Mouse (Mus musculus): ENCODE measurements around the gene Zfp316. TPM values are rescaled to one million over a fixed set of nuclear protein-coding genes. Genes with fewer than 3 reads are reported as not detected.

Gene Zfp316
- total RNA-seq, 2 experiments from 2014 or later, result 6.7 to 6.8 TPM

DNA sequence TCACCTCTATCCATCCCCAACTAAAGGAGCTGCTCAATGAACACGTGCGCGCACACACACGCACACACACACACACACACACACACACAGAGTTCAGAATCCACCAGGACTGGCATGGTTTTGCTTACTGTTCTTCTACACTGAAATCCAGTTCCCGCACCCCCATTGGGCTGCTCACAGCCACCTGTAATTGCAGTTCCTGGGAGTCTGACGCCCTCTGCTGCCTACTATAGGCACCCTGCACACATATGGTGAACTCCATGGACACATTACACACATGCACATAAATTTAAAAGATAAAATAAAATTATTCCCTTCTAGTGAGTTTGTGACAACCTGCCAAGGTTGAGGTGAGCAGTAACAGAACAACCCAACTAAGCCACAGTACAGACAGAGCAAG lies 14.9 kb upstream of the Zfp316 start:
- no peak for DNase-seq (ENCODE audit: low spot score in 2 of 2)

DNA sequence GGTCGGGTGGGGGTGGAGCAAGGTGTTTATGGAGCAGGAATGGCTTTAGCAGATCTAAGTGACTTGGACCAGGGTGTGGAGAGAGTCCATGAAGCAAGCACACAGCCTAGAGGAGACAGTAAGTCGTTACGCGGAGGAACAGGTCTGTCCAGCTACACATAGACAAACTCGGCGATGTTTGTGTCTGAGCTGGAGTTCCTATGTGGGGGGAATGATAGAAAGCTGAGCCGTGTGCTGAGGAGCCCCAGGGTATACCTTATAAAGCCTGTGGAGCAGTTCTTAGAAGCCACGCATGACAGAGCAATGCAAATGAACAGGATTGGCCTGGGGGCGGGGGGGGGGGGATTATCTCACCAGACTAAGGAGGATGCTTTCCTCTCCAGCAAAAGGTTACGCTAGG lies 9.4 kb upstream of the Zfp316 start:
- DNase-seq (ENCODE audit: low spot score in 2 of 2), result no peak

DNA sequence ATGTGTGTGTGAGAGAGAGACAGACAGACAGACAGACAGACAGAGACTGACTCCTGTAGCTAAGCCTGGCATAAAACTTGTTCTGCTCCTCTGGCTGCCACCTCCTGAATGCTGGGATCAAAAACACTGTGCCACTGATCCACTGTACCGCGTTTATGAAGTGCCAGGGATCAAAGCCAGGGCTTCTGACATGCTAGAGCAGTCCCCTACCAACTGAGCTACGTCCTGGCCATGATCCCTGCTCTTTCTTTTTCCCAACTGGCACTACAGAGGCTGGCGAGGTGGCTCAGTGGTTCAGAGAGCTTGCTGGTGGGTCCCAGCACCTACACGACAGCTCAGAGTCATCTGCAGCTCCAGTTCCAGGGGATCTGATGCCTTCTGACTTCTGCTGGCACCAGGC lies 5.9 kb upstream of the Zfp316 start:
- no peak for DNase-seq (ENCODE audit: low spot score in 2 of 2)

DNA sequence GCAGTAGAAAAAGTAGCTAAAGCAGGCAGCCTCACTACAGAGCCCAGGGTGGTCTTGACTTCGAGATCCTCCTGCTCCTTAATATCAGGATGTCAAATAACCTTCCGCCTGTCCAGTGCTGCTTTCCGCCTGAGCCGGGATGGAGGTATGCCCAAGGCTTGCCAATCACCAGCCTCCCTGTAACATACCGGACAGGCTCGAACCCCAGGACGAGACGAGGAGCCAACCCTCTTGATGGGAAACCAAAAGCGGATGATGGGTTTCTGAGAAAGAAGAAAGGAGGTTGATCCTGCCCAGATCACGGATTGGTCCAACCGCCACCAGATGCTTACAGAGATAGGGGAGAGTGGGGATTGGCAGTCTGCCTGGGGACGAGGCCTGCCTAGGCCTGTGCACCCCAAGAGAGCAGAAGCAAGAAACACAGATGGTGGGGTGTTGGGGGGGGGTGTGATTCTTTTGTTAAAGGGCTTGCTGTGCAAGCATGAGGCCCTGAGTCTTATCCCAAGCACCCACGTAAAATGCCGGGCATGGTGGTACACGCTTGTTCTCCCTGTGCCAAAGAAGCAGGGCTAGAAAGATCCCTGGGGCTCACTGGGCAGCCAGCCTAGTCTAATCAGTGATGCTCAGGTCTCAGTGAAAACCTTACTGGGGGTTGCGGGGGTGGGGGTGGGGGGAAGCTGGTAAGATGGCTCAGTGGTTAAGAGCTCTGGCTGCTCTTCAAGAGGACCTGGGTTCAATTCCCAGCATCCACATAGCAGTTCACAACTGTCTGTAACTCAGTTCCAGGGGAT lies 2.9 kb upstream of the Zfp316 start:
- DNase-seq (ENCODE audit: low spot score in 2 of 2), result no peak

DNA sequence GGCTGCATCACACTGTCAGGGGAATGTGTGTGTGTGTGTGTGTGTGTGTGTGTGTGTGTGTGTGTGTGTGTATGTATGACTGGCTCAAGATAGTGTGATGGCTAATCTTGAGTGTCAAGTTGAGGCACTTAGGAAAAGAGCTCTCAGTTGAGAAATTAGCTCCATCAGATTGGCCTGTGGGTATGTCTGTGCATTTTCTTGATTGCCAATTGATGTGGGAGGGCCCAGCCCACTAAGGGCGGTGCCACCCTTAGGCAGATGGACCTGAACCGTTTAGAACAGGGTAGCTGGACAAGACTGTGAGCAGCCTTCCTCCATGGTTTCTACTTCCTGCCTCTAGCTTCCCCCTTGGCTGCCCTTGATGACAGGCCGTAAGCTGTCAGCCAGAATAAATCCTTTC lies 2.3 kb upstream of the Zfp316 start:
- DNase-seq (ENCODE audit: low spot score in 2 of 2), result no peak

DNA sequence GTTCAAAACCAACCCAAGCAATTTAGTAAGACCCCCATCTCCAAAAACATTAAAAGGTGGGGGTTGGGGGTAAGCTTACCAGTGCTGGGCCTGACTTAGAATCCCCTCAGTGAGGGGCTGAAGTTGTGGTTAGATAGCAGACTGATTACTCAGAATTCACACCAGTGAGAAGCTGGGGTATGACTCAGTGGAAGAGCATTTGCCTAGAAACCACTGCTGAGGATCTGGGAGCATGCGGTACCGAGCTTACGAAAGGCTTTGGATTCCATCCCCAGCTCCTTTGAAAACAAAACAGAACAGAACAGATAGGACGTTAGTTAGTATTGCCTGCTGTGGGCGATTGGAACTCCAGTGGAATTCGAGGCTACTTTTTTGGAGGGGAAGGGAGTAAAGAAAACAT lies 1.8 kb upstream of the Zfp316 start:
- no peak for DNase-seq (ENCODE audit: low spot score in 2 of 2)

DNA sequence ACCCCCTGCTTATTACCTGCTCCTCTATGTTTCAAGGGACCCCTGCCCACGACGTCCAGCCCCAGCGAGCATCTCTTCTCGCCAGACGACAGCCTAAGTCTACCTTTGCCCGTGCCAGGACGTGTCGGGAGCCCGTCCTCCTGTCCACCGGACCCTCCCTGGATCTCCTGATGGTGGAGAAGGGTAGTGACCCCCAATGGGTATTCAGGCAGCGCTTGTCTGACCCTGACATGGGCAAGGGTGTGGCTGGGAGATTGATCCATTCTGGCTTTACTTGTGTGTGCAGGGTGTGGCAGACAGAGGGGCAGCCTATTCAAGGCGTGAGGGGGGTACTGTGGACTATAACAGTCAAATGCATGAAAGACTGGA lies 313 bp upstream of the Zfp316 start:
- no peak for DNase-seq (ENCODE audit: low spot score in 2 of 2)

DNA sequence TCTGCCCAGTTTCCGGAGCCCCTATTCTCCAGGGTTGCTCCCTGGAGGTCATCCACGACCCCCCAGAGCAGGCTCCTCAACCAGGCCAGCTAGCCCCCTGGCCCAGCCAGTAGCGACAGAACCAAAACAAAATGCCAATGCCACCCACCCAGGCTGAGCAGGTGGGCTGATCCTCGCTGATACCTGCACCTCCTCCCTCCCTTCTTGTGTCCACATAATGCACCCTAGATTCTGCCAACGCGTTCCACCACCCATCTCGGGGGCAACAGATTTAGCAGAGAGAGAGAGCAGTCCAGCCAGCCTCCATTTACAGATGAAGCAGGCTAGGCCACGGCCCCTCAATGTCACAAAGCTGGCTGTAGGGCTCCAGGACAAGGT lies 848 bp downstream of the Zfp316 start:
- no peak for DNase-seq (ENCODE audit: low spot score in 2 of 2)

DNA sequence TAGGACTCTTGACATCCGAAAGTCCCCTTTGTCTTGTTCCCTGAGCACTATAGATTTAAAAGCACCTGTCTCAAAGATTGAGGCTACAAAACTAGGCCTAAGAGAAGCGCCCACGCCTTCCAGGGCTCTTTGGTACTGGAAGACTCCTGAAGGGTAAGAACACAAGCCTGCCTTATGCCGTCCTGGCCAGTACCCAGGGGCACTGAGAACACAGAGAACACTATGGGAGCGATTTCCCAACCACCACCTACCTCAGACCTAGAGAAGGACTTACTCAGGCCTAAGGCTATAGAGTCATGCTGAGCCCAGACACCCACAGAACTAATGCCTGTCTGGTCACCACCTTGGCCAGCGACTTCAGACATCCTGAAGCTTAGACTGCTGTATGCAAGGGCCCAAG lies 3.0 kb downstream of the Zfp316 start:
- no peak for DNase-seq (ENCODE audit: low spot score in 2 of 2)

DNA sequence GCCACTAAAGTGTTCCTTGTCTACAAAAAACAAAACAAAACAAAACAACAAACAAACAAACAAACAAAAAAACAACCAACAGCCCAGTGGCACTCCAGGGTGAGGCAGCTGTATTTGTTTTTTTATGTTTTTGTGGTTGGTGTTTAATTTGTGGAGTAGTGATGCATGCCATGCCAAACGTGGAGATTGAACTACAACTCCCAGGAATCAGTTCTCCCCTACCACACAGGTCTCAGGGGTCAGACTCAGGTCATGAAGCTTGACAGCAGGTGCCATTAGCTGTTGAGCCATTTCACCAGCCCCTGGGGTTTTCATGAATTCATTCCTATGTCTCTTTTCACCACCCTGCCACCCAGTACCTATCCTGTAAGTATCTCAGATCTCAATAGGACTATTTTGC lies 4.4 kb downstream of the Zfp316 start:
- DNase-seq (ENCODE audit: low spot score in 2 of 2), result no peak

DNA sequence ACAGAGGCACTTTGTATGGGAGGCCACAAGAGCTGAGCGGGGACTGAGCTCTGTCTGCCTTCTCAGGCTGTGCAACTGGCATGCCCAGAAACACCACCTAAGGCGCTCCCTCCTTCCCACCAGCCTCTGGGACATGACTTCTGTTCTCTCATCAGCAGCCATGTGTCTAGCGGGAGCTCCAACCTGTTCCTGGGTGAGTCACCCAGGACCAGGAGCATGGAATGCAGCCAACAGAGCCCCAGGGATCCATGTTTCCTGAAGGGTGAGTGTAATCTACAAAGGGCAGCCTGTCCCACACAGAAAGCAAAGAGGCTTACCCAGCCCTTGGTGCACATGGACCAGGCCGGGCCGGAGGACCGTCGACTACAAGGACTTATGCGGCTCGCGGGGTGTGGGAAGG lies 5.1 kb downstream of the Zfp316 start:
- DNase-seq (ENCODE audit: low spot score in 2 of 2), result no peak

DNA sequence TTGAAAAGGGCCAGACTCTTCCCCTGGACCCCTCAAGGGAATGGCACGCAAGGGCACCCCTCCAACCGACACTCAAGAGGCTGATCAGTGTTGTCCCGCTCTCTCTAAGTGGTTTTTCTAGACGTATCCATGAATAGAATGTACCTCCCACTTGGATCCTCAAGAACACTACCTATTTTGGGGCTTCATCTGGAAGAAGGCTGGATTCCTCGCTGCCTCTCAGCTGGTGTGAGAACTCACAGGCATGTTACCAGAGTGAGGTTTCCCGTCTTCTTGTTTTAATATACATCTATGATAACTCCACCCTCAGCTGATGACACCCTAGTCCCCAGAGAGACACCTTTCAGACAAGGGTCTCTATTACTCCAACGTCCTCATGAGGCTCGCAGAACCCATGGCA lies 8.2 kb downstream of the Zfp316 start:
- no peak for DNase-seq (ENCODE audit: low spot score in 2 of 2)

DNA sequence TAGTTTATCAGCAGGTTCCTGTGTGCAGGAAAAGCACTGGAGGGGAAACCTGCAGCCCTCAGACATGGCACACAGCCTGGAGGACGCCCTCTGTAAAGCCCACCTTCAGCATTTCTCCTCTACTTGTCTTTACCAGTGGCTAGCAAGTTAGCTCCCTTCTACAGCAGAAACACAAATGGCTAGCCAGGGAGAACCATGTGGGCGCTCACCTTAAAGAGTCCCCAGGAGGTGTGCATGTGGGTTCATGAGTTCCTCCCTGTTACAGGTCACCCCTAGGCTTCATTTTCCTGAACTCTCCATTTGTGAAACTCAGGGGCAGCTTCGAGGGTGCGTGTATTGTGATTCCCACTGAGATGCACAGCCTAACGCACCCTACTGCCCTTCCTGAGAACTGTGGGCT lies 14.0 kb downstream of the Zfp316 start:
- no peak for DNase-seq (ENCODE audit: low spot score in 2 of 2)

DNA sequence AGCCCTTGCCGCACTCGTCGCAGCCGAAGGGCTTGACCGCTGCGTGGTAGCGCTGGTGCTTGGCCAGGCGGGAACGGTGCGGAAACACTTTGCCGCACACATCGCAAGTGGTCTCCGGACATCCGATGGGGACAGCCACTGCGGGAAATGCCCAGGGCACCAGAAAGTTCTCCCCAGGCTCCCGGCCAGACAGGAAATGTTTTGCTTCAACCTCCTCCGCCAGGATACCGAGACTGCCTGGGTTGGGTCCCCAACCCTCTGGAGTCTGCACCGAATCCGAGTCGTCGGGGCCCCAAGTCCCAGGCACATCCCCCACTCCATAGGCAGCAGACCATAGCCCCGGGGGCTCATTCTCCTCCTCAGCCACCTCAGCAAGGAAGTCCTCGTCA lies 14.7 kb downstream of the Zfp316 start:
- DNase-seq (ENCODE audit: low spot score in 2 of 2), result no peak

DNA sequence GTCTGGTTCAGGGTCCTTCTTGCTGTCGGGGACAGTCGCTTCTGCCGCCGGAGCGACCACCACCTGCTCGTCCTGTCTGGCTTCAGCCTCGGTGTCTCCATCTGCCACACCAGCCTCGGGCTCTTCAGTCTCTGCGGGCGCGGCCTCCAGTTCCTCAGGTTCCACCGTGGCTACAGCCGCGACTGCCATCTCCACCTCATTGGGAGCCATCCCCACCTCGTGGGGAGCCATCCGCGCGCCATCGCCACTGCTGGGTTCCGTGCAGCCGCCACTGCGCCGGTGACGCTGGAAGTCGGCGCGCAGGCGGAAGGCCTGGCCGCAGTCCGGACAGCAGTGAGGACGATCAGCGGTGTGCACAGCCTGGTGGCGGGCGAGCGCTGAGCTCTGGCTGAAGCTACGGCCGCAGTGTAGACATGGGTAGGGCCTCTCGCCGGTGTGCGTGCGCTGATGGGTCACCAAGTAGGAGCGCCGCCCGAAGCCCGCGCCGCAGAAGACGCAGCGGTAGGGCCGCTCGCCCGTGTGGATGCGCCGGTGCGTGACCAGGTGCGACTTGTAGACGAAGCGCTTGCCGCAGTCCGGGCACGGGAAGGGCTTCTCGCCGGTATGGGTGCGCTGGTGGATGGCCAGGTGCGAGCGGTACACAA lies 15.2 kb downstream of the Zfp316 start:
- no peak for DNase-seq (ENCODE audit: low spot score in 2 of 2)

DNA sequence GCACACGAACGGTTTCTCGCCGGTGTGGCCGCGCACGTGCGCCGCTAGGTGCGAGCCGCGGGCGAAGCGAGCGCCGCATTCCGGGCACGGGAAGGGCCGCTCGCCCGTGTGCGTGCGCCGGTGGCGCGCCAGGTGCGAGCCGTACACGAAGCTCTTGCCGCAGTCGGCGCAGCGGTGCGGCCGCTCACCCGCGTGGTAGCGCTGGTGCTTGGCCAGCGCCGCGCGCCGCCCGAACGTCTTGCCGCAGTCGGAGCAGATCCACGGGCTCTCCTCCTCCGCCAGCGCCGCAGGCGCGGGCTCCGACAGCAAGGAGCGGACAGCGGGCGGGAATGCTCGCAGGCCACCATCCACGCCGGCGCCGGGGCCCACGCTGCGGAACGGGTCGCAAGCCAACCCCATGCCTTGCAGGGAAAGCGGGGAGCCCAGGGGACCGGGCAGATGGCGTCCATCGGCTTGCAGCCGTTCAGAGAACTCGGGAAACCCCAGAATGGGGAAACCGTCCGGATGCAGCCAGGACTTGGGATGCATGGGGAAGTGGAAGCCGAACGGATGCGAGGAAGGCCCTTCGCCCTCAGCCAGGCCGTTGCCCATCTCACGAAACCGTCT lies 15.8 kb downstream of the Zfp316 start:
- DNase-seq (ENCODE audit: low spot score in 2 of 2), result no peak

DNA sequence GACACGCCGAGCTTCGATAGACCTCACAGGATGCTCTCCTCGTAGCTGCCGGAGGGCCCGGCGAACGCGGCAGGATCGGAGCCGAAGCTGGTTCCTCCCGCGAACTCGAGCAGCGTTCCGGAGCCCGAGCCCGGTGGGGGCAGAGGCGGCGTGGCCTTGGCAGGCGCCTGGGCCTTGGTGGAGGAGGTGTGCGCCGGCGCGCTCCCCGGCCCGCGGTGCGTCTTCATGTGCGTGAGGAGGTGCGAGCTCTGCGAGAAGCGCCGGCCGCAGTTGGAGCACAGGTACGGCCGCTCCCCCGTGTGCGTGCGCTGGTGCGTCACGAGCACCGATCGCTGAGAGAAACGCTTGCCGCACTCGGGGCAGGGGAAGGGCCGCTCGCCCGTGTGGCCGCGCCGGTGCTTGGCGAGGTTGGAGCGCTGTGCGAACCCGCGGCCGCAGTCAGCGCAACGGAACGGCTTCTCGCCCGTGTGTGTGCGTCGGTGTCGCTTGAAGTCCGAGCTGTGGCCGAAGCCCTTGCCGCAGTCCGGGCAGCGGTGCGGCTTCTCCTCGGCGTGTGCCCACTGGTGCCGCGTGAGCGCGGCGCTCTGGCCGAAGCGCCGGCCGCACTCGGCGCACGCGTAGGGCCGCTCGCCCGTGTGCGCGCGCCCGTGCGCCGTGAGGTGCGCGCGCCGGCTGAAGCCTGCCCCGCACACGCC lies 16.5 kb downstream of the Zfp316 start:
- no peak for DNase-seq (ENCODE audit: low spot score in 2 of 2)

DNA sequence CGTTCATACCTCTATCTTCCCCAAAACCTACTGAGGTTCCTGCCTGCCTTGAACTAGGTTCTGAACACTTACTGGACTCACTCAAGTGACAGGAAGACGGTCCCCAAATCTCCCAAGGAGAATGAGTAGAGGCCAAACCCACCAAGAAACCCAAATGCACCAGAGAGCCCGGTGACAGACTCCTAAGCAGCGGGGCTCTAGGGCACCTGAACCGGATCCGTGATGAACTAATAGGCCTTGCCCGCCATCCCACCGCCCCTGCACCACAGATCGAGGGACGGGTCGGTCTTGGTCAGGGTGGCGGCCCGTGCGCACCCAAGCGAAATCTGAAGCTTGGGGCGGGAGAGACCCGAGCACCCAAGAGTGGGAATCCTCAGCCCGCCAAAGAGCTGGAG lies 17.0 kb downstream of the Zfp316 start:
- DNase-seq (ENCODE audit: low spot score in 2 of 2), result no peak

DNA sequence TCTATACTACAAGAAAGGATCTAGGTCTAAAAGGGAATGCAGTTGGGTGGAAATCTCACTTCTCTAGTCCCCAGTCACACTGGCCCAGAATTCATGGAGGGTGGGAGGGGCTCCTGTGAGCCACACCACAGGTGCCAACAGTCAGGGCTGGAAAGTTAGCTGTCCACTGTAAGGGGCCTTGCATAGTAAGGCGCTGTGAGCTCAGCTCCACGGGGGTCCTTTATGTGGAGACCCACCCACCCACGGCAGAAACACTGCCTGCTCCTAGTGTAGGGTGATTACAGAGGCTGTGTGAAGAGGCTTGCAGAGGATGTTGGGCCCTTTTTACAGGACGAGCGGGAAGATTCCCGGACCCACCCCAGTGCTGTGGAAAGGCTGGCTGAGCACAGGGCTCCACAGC lies 17.8 kb downstream of the Zfp316 start:
- no peak for DNase-seq (ENCODE audit: low spot score in 2 of 2)

DNA sequence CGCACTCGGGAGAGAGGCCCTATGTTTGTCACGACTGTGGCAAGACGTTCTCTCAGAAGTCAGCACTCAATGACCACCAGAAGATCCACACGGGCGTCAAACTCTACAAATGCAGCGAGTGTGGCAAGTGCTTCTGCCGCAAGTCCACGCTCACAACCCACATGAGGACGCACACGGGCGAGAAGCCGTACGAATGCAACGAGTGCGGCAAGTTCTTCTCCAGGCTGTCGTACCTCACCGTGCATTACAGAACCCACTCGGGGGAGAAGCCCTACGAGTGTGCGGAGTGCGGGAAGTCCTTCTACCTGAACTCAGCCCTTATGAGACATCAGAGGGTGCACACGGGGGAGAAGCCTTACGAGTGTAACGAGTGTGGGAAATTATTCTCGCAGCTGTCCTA lies 24.9 kb downstream of the Zfp316 start:
- DNase-seq (ENCODE audit: low spot score in 2 of 2), result no peak

DNA sequence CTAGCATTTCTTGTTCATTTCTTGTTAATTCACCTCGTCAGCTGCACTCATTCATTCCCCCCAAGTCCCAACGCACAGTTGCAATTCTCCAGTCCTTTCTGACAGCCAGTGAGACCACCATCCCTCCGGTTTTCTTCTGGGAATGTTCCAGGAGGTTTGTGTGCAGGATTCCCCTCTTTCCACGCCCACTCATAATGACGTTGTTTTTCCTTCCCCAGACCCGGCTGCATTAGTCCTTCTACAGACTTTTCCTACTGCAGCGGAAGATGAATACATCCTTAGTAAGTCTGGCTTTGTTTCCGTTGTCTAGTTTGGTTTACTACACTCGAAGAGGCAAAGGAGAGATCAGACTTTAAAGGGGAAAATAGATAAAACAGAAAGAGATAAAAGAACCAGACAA lies 33.8 kb downstream of the Zfp316 start:
- no peak for DNase-seq (ENCODE audit: low spot score in 2 of 2)

DNA sequence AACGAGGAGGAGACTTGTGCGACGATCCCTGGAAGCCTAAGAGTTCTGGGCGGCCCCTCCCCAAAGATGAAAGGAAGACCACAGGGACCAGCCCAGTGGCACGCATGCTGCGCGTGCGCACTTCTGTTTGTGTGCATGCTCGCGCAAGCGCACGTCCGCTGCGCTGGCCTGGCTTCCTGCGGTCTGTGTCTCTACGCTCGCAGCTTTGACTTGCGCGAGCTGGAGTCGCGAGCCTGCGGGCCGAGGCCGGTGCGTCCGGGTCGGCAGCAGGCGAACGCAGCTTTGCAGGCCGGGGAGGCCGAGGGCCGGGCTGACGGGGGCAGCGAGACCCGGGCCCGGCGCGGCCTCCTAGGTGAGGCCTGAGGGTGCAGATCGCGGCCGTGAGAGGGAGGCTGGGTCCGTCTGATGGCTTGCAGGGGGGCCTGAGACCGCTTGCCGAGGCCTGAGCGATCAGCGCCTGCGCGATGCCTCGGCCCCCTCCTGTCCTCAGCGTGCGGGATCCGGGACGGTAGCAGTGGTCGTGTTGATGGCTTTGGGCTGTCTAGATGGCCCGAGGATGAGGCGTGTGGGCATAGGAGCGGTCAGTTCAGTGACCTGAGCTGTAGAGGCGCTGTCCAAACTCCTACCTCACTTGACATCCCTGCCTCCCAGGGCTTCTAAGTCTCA lies 34.7 kb downstream of the Zfp316 start, which contains the start of gene Zfp12:
Gene Zfp12 (plus strand): TSS at position 136 of the 666 bp plus-strand sequence.
- peak; percentile 83 to 93 for DNase-seq (ENCODE audit: low spot score in 2 of 2)

Data from gastrocnemius, postnatal 4 days (tissue).